Mouse (Mus musculus) G1E (cell line): Measurements from ENCODE around the gene Rsph6a.
A peak's percentile ranks its signal among the peaks of the same experiment; 100 is the strongest.

Source experiments
- CTCF ChIP-seq: IDR thresholded peaks from 2 replicates; pipeline ENCODE4 v1.5.1; 2012; ENCODE audit warnings: low read depth, low read length, inconsistent platforms, mixed read lengths
- GATA1 ChIP-seq: IDR thresholded peaks from 2 replicates; pipeline ENCODE4 v1.6.1; 2012; ENCODE audit warnings: borderline replicate concordance, low read length, inconsistent platforms, mixed read lengths
- POLR2AphosphoS5 ChIP-seq: IDR thresholded peaks from 2 replicates; pipeline ENCODE4 v1.6.1; 2012; ENCODE audit warnings: low read depth, low read length, inconsistent platforms; ENCODE audit not compliant: insufficient replicate concordance
- TAL1 ChIP-seq: conservative IDR thresholded peaks from 2 replicates; pipeline ENCODE4 v1.6.1; 2012; ENCODE audit warnings: low read depth, low read length, inconsistent platforms, mixed read lengths

DNA sequence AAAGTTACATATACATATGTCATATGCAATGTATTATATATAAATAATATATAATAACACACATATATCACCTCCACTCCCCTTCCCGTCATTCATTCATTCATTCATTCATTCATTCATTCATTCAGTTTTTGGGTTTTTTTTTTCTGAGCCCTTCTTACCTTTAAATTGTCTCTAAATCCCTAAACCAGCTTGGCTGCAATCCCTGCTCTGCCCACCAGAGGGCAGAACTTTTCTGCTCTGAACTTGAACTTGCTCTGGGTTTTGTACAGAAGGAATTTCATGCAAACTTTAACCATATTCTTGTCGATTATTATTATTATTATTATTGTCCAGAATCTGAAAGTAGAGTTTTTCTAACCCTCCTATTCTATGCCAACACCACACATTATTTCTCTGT, 14.2 kb downstream of the Rsph6a start:
- TF ChIP-seq CTCF: peak; percentile 49; the same call in 1 of the 2 replicates
- no peak for TF ChIP-seq GATA1
- TF ChIP-seq POLR2AphosphoS5: no peak
- TF ChIP-seq TAL1: no peak
